Mouse (Mus musculus) midbrain, embryonic 12.5 days (tissue): ENCODE results near the gene Fam83f. TPM values are rescaled to one million over a fixed set of nuclear protein-coding genes. Genes with fewer than 3 reads are reported as not detected.

Source experiments
- microRNA-seq: library from miRNA; unstranded; fragments of <30 nt; microRNA quantifications from one replicate; pipeline ENCODE4, GENCODE M21; 2017
- polyA plus RNA-seq: library from polyadenylated mRNA; unstranded; fragments of >200 nt; fragmentation: Nextera tagmentation; extraction: Ambion mirVana; gene quantifications from 2 replicates; pipeline ENCODE4 v1.2.1, GENCODE M21; 2016

Fam83f gene
- polyA plus RNA-seq, 1 experiment from 2014 or later, result 0.60 TPM

Small RNA genes within 50 kb of the gene (microRNA-seq; reads per million reads assigned to microRNA genes)
- not detected for gene Mir6957

Other genes starting within 250 kb of the Fam83f start
- not detected in 2 replicates for gene Enthd1, start 106.7 kb upstream of the Fam83f start, polyA plus RNA-seq
- 3.0 and 3.7 TPM in 2 replicates for gene Grap2, start 99.3 kb upstream of the Fam83f start, polyA plus RNA-seq
- 58.9 and 66.6 TPM in 2 replicates for gene Tnrc6b, start 39.5 kb downstream of the Fam83f start, polyA plus RNA-seq